8 mouse cellular contexts compared by ENCODE assay signal in the genomic region with DNA sequence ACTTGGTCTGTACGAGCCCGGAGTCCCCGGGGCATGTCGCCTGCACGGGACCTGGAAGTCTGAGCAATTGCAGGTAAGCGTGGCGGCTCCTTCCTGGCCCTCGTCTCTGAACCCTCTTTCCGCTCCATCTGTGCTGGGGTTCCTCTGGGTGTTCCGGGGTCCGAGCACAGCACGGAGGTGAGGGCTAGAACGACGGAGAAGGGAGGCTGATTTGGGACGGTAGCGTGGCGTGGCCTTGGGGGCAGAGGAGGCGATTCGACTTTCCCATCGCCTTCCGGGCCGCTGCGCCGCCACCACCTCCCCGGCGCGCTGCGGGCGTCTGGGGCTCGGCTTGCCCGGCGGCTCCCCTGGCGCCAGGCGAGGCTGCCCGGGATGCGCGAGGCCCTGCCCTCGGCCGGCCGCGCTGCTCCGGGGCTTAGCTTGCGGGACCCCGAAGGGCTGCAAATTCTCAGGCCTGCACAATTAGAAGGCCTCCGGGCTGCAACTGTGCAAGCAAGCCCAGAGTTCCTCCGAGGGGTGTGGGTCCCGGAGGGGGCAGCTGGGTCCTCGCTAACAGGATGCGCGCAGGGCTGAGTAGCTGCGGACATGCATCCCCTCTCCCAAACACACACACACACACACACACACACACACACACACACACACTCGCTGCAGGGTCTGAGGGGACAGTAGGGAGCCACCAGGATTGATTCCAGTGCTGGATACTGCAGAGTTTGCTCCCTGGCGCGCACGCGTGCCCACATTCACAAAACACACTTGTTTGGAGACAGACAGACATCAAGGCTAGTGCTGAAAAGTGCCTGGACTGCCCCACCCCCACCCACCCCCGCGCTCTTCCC. TPM values are rescaled to one million over a fixed set of nuclear protein-coding genes. Genes with fewer than 3 reads are reported as not detected.
DNase-seq lines count a peak whose midpoint lies in the region; ATAC-seq and TF ChIP-seq lines count a peak whose summit lies in the region.

No protein-coding gene starts in this region.

- peaks cover 45% of the 10 kb centered on the region for H3K27me3 ChIP-seq in forebrain, embryonic 13.5 days
- peaks cover 23% of the 10 kb centered on the region for H3K27me3 ChIP-seq in hindbrain, embryonic 15.5 days
- peaks cover 42% of the 10 kb centered on the region for H3K27me3 ChIP-seq in liver, embryonic 16.5 days (ENCODE audit: control insufficient read depth, insufficient read depth, low read depth, low read length)

- DNase-seq in left cerebral cortex, adult 2 months (ENCODE audit: extremely low spot score in 1 of 2, low spot score in 2 of 2) = peak in 1 of 2 experiments; percentile 31
- no peak for DNase-seq in left cerebral cortex, adult 8-10 months (ENCODE audit: low spot score in 2 of 2)
- peak; percentile 39 for DNase-seq in brain, adult 2 months (ENCODE audit: low read depth, low spot score)
- no peak for DNase-seq in T-cell, adult 2 months (ENCODE audit: low spot score)

- H3K27ac ChIP-seq in left cerebral cortex, adult 2 months = peak overlapping the region; percentile 88
- H3K27ac ChIP-seq in forebrain, embryonic 13.5 days = peak overlapping the region; percentile 44; the same call in 1 of the 2 replicates
- H3K27ac ChIP-seq in hindbrain, embryonic 15.5 days (replicated peaks) = peak overlapping the region; percentile 77
- peak overlapping the region; percentile 73 for H3K27ac ChIP-seq in liver, embryonic 16.5 days (ENCODE audit: low read length)

- no peak for TF ChIP-seq CTCF in left cerebral cortex, adult 2 months (IDR thresholded peaks at IDR 0.05)

- ATAC-seq in forebrain, embryonic 13.5 days = peak; percentile 50
- peak; percentile 65 for ATAC-seq in hindbrain, embryonic 15.5 days (ENCODE audit: low FRiP score, low read depth)
- ATAC-seq in liver, embryonic 16.5 days (ENCODE audit: low read depth) = peak; percentile 27; the same call in 1 of the 2 replicates
- peak; percentile 14; the same call in 1 of the 2 replicates for ATAC-seq in neutrophil, adult 5-6 weeks (ENCODE audit: extremely low read depth, insufficient number of reproducible peaks, low FRiP score, poor library complexity, severe bottlenecking)

- intact Hi-C loops in left cerebral cortex, adult 2 months (cut with DNase I) = loop anchor here (2.0 to 5.0 kb wide), 2 partner anchors 56 to 64 kb away; no protein-coding TSS in a partner anchor

- H3K9ac ChIP-seq in forebrain, embryonic 13.5 days = peak overlapping the region; percentile 72
- peak overlapping the region; percentile 66 for H3K9ac ChIP-seq in hindbrain, embryonic 15.5 days
- H3K9ac ChIP-seq in liver, embryonic 16.5 days (ENCODE audit: low read depth, low read length) = peak overlapping the region; percentile 28

- H3K36me3 ChIP-seq in forebrain, embryonic 13.5 days (ENCODE audit: poor library complexity, severe bottlenecking) = no peaks in the 10 kb centered on the region
- H3K36me3 ChIP-seq in hindbrain, embryonic 15.5 days = no peaks in the 10 kb centered on the region
- no peaks in the 10 kb centered on the region for H3K36me3 ChIP-seq in liver, embryonic 16.5 days (ENCODE audit: control insufficient read depth, insufficient read depth)

- peak overlapping the region; percentile 99 for H3K4me2 ChIP-seq in forebrain, embryonic 13.5 days
- H3K4me2 ChIP-seq in hindbrain, embryonic 15.5 days = peak overlapping the region; percentile 96
- H3K4me2 ChIP-seq in liver, embryonic 16.5 days (ENCODE audit: low read depth, low read length) = peak overlapping the region; percentile 78

- peaks cover 41% of the 10 kb centered on the region for H3K4me1 ChIP-seq in forebrain, embryonic 13.5 days
- peaks cover 53% of the 10 kb centered on the region for H3K4me1 ChIP-seq in hindbrain, embryonic 15.5 days (replicated peaks)
- peaks cover 29% of the 10 kb centered on the region for H3K4me1 ChIP-seq in liver, embryonic 16.5 days (ENCODE audit: control insufficient read depth, low read depth, low read length)

- peak overlapping the region; percentile 64 for H3K4me3 ChIP-seq in left cerebral cortex, adult 2 months
- H3K4me3 ChIP-seq in forebrain, embryonic 13.5 days = peak overlapping the region; percentile 53
- peak overlapping the region; percentile 46 for H3K4me3 ChIP-seq in hindbrain, embryonic 15.5 days
- H3K4me3 ChIP-seq in liver, embryonic 16.5 days (ENCODE audit: low read depth, low read length) = peak overlapping the region; percentile 51

- H3K9me3 ChIP-seq in forebrain, embryonic 13.5 days (replicated peaks) = no peaks in the 10 kb centered on the region
- no peaks in the 10 kb centered on the region for H3K9me3 ChIP-seq in hindbrain, embryonic 15.5 days
- H3K9me3 ChIP-seq in liver, embryonic 16.5 days (replicated peaks; ENCODE audit: control insufficient read depth, low read length) = no peaks in the 10 kb centered on the region

- under 1% methylated on average over 57 of the region's 58 CpGs for WGBS in forebrain, embryonic 13.5 days
- WGBS in hindbrain, embryonic 15.5 days = under 1% methylated on average over 57 of the region's 58 CpGs
- under 1% methylated on average over 58 of the region's 58 CpGs for WGBS in liver, embryonic 16.5 days (ENCODE audit: insufficient replicate concordance)

RNA-seq across cellular contexts. Expression of a gene that starts 0.6 kb away (rescaled TPM):
- 10 to 100 TPM; 17.9 to 18.2 TPM for total RNA-seq in left cerebral cortex, adult 2 months (2021)
- total RNA-seq in left cerebral cortex, adult 8-10 months (2022) = 10 to 100 TPM; 19.7 to 26.2 (median 21.4) TPM
- 2.3 and 2.5 TPM in 2 replicates for polyA plus RNA-seq in forebrain, embryonic 13.5 days (2015; fragmentation: Nextera tagmentation; extraction: Ambion mirVana)
- 3.5 and 3.7 TPM in 2 replicates for polyA plus RNA-seq in hindbrain, embryonic 15.5 days (2015; fragmentation: Nextera tagmentation; extraction: Ambion mirVana)
- polyA plus RNA-seq in liver, embryonic 16.5 days (2015; fragmentation: Nextera tagmentation; extraction: Ambion mirVana) = 1.2 and 1.4 TPM in 2 replicates
- total RNA-seq in neutrophil, adult 5-6 weeks (2017) = 64.6 and 68.5 TPM in 2 replicates

Comparison
In these comparisons a context has a peak if more than half of its experiments do, and no peak if none do; other contexts are left out.
1. ATAC-seq: peak in every context shown above with its lines; median percentile 65 in hindbrain, embryonic 15.5 days; 50 in forebrain, embryonic 13.5 days; 27 in liver, embryonic 16.5 days; 14 in neutrophil, adult 5-6 weeks.